ENCODE assay signal across 1 mouse cellular context in genomic region chr6:87101281-87101954, GRCm38 (mm10).
TF ChIP-seq lines count a peak whose summit lies in the region.

No protein-coding gene starts in this region.

TF ChIP-seq in CH12.LX, 34 proteins besides CTCF, POLR2A, EP300 and RAD21 (continued from another document):
- TF ChIP-seq ZNF384 (IDR thresholded peaks at IDR 0.05; ENCODE audit: low read depth, low read length), result peak; percentile 62
- peak; percentile 54; the same call in 1 of the 2 replicates for TF ChIP-seq IRF4 (IDR thresholded peaks at IDR 0.05; ENCODE audit: low read depth, low read length)
- TF ChIP-seq USF1 (IDR thresholded peaks at IDR 0.05; ENCODE audit: low read depth, low read length), result no peak
- peak; percentile 78 for TF ChIP-seq MAX (IDR thresholded peaks at IDR 0.05; ENCODE audit: low read length)
- 0 out of 2 replicates have a peak, but pooled peaks have one; percentile 44 for TF ChIP-seq MXI1 (IDR thresholded peaks at IDR 0.05; ENCODE audit: low read depth, low read length)
- peak; percentile 82; the same call in 1 of the 2 replicates for TF ChIP-seq KAT2A (IDR thresholded peaks at IDR 0.05; ENCODE audit: insufficient replicate concordance, low read length)
- 0 out of 2 replicates have a peak, but pooled peaks have one; percentile 19 for TF ChIP-seq SIN3A (IDR thresholded peaks at IDR 0.05; ENCODE audit: low read length)
TF ChIP-seq in CH12.LX: peak in this region for 14.
